Mouse (Mus musculus): ENCODE measurements around the gene Apbb2.

GRCm38 (mm10) chr5:66614940-66615339, 3.6 kb downstream of the Apbb2 start:
- TF ChIP-seq HCFC1 (IDR thresholded peaks at IDR 0.05; ENCODE audit: low read depth, low read length), result no peak
- no peak for TF ChIP-seq MAZ (IDR thresholded peaks at IDR 0.05; ENCODE audit: low read depth, low read length)
- no peak for TF ChIP-seq CTCF (conservative IDR thresholded peaks at IDR 0.05 in 1 of 2, IDR thresholded peaks at IDR 0.05 in 1 of 2; ENCODE audit: low read depth in 2 of 2, low read length in 2 of 2)
- no peak for TF ChIP-seq EP300 (IDR thresholded peaks at IDR 0.05; ENCODE audit: low read length)
- TF ChIP-seq GABPA (IDR thresholded peaks at IDR 0.05; ENCODE audit: insufficient replicate concordance, low read depth, low read length), result no peak

All from CH12.LX (cell line).